In genomic region chr15:25715218-25715995, GRCm38 (mm10) we compare ENCODE assay signal across 9 mouse cellular contexts.
DNase-seq lines count a peak whose midpoint lies in the region; ATAC-seq and TF ChIP-seq lines count a peak whose summit lies in the region.
"Had no signal": no experiment of that assay in that cellular context is flagged by ENCODE, and none has a peak within 500 bp of the region (broad histone marks: within the 10 kb centered on the region; RNA-seq: fewer than 3 reads in every experiment).

No protein-coding gene starts in this region.

- DNase-seq in lung, adult 2 months, result no peak
- no peak for DNase-seq in liver, embryonic 13.5 days
- DNase-seq in layer of hippocampus, postnatal 10 days (ENCODE audit: low spot score in 2 of 2), result no peak
- no peak for DNase-seq in frontal cortex, postnatal 25 days (ENCODE audit: low spot score in 2 of 2)
- no peak for DNase-seq in adipocyte (ENCODE audit: low spot score)
- DNase-seq: thymus, postnatal 14 days had no signal

- H3K4me3 ChIP-seq in lung, embryonic 15.5 days, result no peak overlapping the region
- no peak overlapping the region for H3K4me3 ChIP-seq in lung, adult 2 months (replicated peaks; ENCODE audit: extremely low read depth, low read depth, low read length)
- no peak overlapping the region for H3K4me3 ChIP-seq in hindbrain, embryonic 15.5 days
- H3K4me3 ChIP-seq in liver, embryonic 13.5 days (replicated peaks), result no peak overlapping the region
- no peak overlapping the region for H3K4me3 ChIP-seq in stomach, embryonic 15.5 days (replicated peaks)

- peak; percentile 50; the same call in 1 of the 2 replicates for ATAC-seq in lung, embryonic 15.5 days (ENCODE audit: borderline replicate concordance, extremely low read depth, low FRiP score, low TSS enrichment)
- ATAC-seq in hindbrain, embryonic 15.5 days (ENCODE audit: low FRiP score, low read depth), result peak; percentile 58
- peak; percentile 21 for ATAC-seq in liver, embryonic 13.5 days (ENCODE audit: low read depth)
- ATAC-seq in stomach, embryonic 15.5 days (ENCODE audit: insufficient read depth, low FRiP score, low read depth), result peak; percentile 41

- 0 out of 2 replicates have a peak, but pooled peaks cover 2% of the 10 kb centered on the region for H3K36me3 ChIP-seq in lung, embryonic 15.5 days
- H3K36me3 ChIP-seq in hindbrain, embryonic 15.5 days, result no peaks in the 10 kb centered on the region
- H3K36me3 ChIP-seq in liver, embryonic 13.5 days, result peaks cover 2% of the 10 kb centered on the region; the same call in 1 of the 2 replicates
- no peaks in the 10 kb centered on the region for H3K36me3 ChIP-seq in stomach, embryonic 15.5 days

- TF ChIP-seq CTCF in lung, adult 2 months (IDR thresholded peaks at IDR 0.05; ENCODE audit: insufficient read depth, low read length), result no peak

- H3K4me2 ChIP-seq in lung, embryonic 15.5 days, result no peak overlapping the region
- peak overlapping the region; percentile 28 for H3K4me2 ChIP-seq in hindbrain, embryonic 15.5 days
- no peak overlapping the region for H3K4me2 ChIP-seq in liver, embryonic 13.5 days
- H3K4me2 ChIP-seq in stomach, embryonic 15.5 days, result no peak overlapping the region

- peaks cover 22% of the 10 kb centered on the region for H3K4me1 ChIP-seq in lung, embryonic 15.5 days
- peaks cover 2% of the 10 kb centered on the region; the same call in 1 of the 2 replicates for H3K4me1 ChIP-seq in lung, adult 2 months (ENCODE audit: control insufficient read depth, insufficient read depth, low read length)
- H3K4me1 ChIP-seq in hindbrain, embryonic 15.5 days (replicated peaks), result peaks cover 26% of the 10 kb centered on the region
- peaks cover 11% of the 10 kb centered on the region for H3K4me1 ChIP-seq in liver, embryonic 13.5 days (replicated peaks)
- H3K4me1 ChIP-seq in stomach, embryonic 15.5 days, result 0 out of 2 replicates have a peak, but pooled peaks cover 6% of the 10 kb centered on the region

- 50% methylated on average over 10 of the region's 10 CpGs for WGBS in lung, embryonic 15.5 days
- 59% methylated on average over 10 of the region's 10 CpGs for WGBS in lung, adult 2 months
- WGBS in hindbrain, embryonic 15.5 days, result 33% methylated on average over 10 of the region's 10 CpGs
- 62% methylated on average over 10 of the region's 10 CpGs for WGBS in liver, embryonic 13.5 days (ENCODE audit: insufficient replicate concordance)
- WGBS in stomach, embryonic 15.5 days, result 69% methylated on average over 10 of the region's 10 CpGs

- H3K27ac ChIP-seq in lung, embryonic 15.5 days, result 0 out of 2 replicates have a peak overlapping the region, but pooled peaks have one; percentile 32
- no peak overlapping the region for H3K27ac ChIP-seq in hindbrain, embryonic 15.5 days (replicated peaks)
- H3K27ac ChIP-seq in liver, embryonic 13.5 days, result peak overlapping the region; percentile 41
- 0 out of 2 replicates have a peak overlapping the region, but pooled peaks have one; percentile 9 for H3K27ac ChIP-seq in stomach, embryonic 15.5 days

- H3K9ac ChIP-seq in lung, embryonic 15.5 days, result no peak overlapping the region
- H3K9ac ChIP-seq in hindbrain, embryonic 15.5 days, result no peak overlapping the region
- no peak overlapping the region for H3K9ac ChIP-seq in liver, embryonic 13.5 days
- no peak overlapping the region for H3K9ac ChIP-seq in stomach, embryonic 15.5 days

- no peaks in the 10 kb centered on the region for H3K27me3 ChIP-seq in lung, embryonic 15.5 days
- H3K27me3 ChIP-seq in hindbrain, embryonic 15.5 days, result no peaks in the 10 kb centered on the region
- H3K27me3 ChIP-seq in liver, embryonic 13.5 days, result no peaks in the 10 kb centered on the region
- H3K27me3 ChIP-seq in stomach, embryonic 15.5 days (replicated peaks), result no peaks in the 10 kb centered on the region

- no peak for TF ChIP-seq POLR2A in lung, adult 2 months (IDR thresholded peaks at IDR 0.05; ENCODE audit: borderline replicate concordance, extremely low read depth, low read depth, low read length)

- no peaks in the 10 kb centered on the region for H3K9me3 ChIP-seq in lung, embryonic 15.5 days
- no peaks in the 10 kb centered on the region for H3K9me3 ChIP-seq in hindbrain, embryonic 15.5 days
- H3K9me3 ChIP-seq in liver, embryonic 13.5 days (replicated peaks), result no peaks in the 10 kb centered on the region
- H3K9me3 ChIP-seq in stomach, embryonic 15.5 days, result no peaks in the 10 kb centered on the region
